Mouse (Mus musculus): ENCODE results near the gene Slc9a6. TPM values are rescaled to one million over a fixed set of nuclear protein-coding genes. Genes with fewer than 3 reads are reported as not detected.

Slc9a6 gene
- polyA plus RNA-seq, 1 experiment from 2014 or later, result 28.4 TPM

- Histone ChIP-seq H3K27me3 (no peaks in the 10 kb centered on the region), H3K9ac (no peak overlapping the region), H3K4me3 (replicated peaks) (no peak overlapping the region), H3K27ac (no peak overlapping the region), H3K4me1 (no peaks in the 10 kb centered on the region), H3K9me3 (no peaks in the 10 kb centered on the region), H3K4me2 (no peak overlapping the region), H3K36me3 (replicated peaks) (no peaks in the 10 kb centered on the region)
- 94% methylated on average over 1 of the region's 1 CpGs for WGBS
- no peak for ATAC-seq (ENCODE audit: low FRiP score)
Measured at GRCm38 (mm10) chrX:56710522-56710921, 101.0 kb downstream of the Slc9a6 start.

- ATAC-seq (ENCODE audit: low FRiP score), result no peak
- 52% methylated on average over 1 of the region's 1 CpGs for WGBS
- H3K4me1 ChIP-seq, result no peaks in the 10 kb centered on the region
- no peaks in the 10 kb centered on the region for H3K9me3 ChIP-seq
- H3K4me2 ChIP-seq, result no peak overlapping the region
- no peak overlapping the region for H3K4me3 ChIP-seq (replicated peaks)
- H3K27ac ChIP-seq, result no peak overlapping the region
- H3K9ac ChIP-seq, result no peak overlapping the region
- H3K36me3 ChIP-seq (replicated peaks), result no peaks in the 10 kb centered on the region
- no peaks in the 10 kb centered on the region for H3K27me3 ChIP-seq
Measured at GRCm38 (mm10) chrX:56712666-56713065, 103.1 kb downstream of the Slc9a6 start.

Small RNA genes lying within 50 kb of the gene (microRNA-seq; reads per million reads assigned to microRNA genes)
- not detected for gene Mir5116

Other genes starting within 250 kb of the Slc9a6 start
- 6.4 and 6.9 TPM in 2 replicates for gene Smim10l2a, start 235.2 kb upstream of the Slc9a6 start, polyA plus RNA-seq (2016; fragmentation: Nextera tagmentation; extraction: Ambion mirVana)
- 0.77 and 1.8 TPM in 2 replicates for gene Gm2174, start 161.8 kb upstream of the Slc9a6 start, polyA plus RNA-seq (2016; fragmentation: Nextera tagmentation; extraction: Ambion mirVana)
- 22.9 and 25.5 TPM in 2 replicates for gene Ints6l, start 154.9 kb upstream of the Slc9a6 start, polyA plus RNA-seq (2016; fragmentation: Nextera tagmentation; extraction: Ambion mirVana)
- not detected in 2 replicates for gene Gm10477, start 85.0 kb upstream of the Slc9a6 start, polyA plus RNA-seq (2016; fragmentation: Nextera tagmentation; extraction: Ambion mirVana)
- gene Gm648, start 60.2 kb upstream of the Slc9a6 start, polyA plus RNA-seq (2016; fragmentation: Nextera tagmentation; extraction: Ambion mirVana), result 0.18 and 0.19 TPM in 2 replicates
- gene Mmgt1, start 11.7 kb upstream of the Slc9a6 start, polyA plus RNA-seq (2016; fragmentation: Nextera tagmentation; extraction: Ambion mirVana), result 53.2 and 56.7 TPM in 2 replicates
- gene Fhl1, start 122.0 kb downstream of the Slc9a6 start, polyA plus RNA-seq (2016; fragmentation: Nextera tagmentation; extraction: Ambion mirVana), result 101 and 104 TPM in 2 replicates
- gene Map7d3, start 212.6 kb downstream of the Slc9a6 start, polyA plus RNA-seq (2016; fragmentation: Nextera tagmentation; extraction: Ambion mirVana), result 1.7 and 1.9 TPM in 2 replicates